Mouse (Mus musculus) embryonic facial prominence, embryonic 12.5 days (tissue): ENCODE measurements around the gene Pla1a. TPM values are rescaled to one million over a fixed set of nuclear protein-coding genes. Genes with fewer than 3 reads are reported as not detected.

Experiments used
- ATAC-seq: fragments of 200-750 bp; cut with Nextera tagmentation; 2 replicates; pipeline ENCODE4 v1.8.0; 2017; ENCODE audit not compliant: insufficient number of reproducible peaks, insufficient read depth, low FRiP score, low TSS enrichment
- H3K27ac ChIP-seq: fragments of 300-500 bp; sonication (generic); 2 replicates; pipeline ENCODE4 v1.5.1; 2016; ENCODE audit warnings: mild to moderate bottlenecking
- H3K27me3 ChIP-seq: fragments of 300-500 bp; sonication (generic); 2 replicates; pipeline ENCODE4 v1.6.1; 2016; ENCODE audit warnings: mild to moderate bottlenecking, moderate library complexity
- H3K36me3 ChIP-seq: fragments of 300-500 bp; sonication (generic); 2 replicates; pipeline ENCODE4 v1.6.1; 2016; ENCODE audit warnings: mild to moderate bottlenecking
- H3K4me1 ChIP-seq: fragments of 300-500 bp; sonication (generic); 2 replicates; pipeline ENCODE4 v1.6.1; 2016
- H3K4me2 ChIP-seq: fragments of 300-500 bp; sonication (generic); replicated peaks from 2 replicates; pipeline ENCODE4 v1.6.1; 2016; ENCODE audit warnings: mild to moderate bottlenecking, moderate library complexity
- H3K4me3 ChIP-seq: fragments of 300-500 bp; sonication (generic); 2 replicates; pipeline ENCODE4 v1.5.1; 2016; ENCODE audit warnings: mild to moderate bottlenecking
- H3K9ac ChIP-seq: fragments of 300-500 bp; sonication (generic); 2 replicates; pipeline ENCODE4 v1.6.1; 2016; ENCODE audit warnings: mild to moderate bottlenecking, moderate library complexity
- H3K9me3 ChIP-seq: fragments of 300-500 bp; sonication (generic); 2 replicates; pipeline ENCODE4 v1.6.1; 2016; ENCODE audit warnings: mild to moderate bottlenecking, moderate library complexity
- WGBS: fragments of 180-500 bp; shearing (Covaris S2); methylation state at CpG from one replicate; pipeline ENCODE4 v1.1.7; 2016; 5-methylcytosine and 5-hydroxymethylcytosine counted together
- polyA plus RNA-seq: library from polyadenylated mRNA; unstranded; fragments of >200 nt; fragmentation: Nextera tagmentation; extraction: Ambion mirVana; gene quantifications from 2 replicates; pipeline ENCODE4 v1.2.1, GENCODE M21; 2016

The Pla1a gene
- polyA plus RNA-seq, 1 experiment from 2014 or later = 0.14 TPM

GRCm38 (mm10) chr16:38445046-38445445 lies 12.1 kb upstream of the Pla1a start:
- WGBS = 87% methylated on average over 1 of the region's 1 CpGs
- Histone ChIP-seq H3K4me3 (no peak overlapping the region), H3K9me3 (no peaks in the 10 kb centered on the region), H3K27me3 (no peaks in the 10 kb centered on the region), H3K4me1 (peaks cover 7% of the 10 kb centered on the region; the same call in 1 of the 2 replicates), H3K4me2 (no peak overlapping the region), H3K9ac (no peak overlapping the region), H3K27ac (no peak overlapping the region), H3K36me3 (peaks cover 56% of the 10 kb centered on the region)
- ATAC-seq = no peak

GRCm38 (mm10) chr16:38443721-38444464 lies 10.9 kb upstream of the Pla1a start:
- Histone ChIP-seq H3K9me3 (no peaks in the 10 kb centered on the region), H3K9ac (no peak overlapping the region), H3K4me1 (peaks cover 4% of the 10 kb centered on the region; the same call in 1 of the 2 replicates), H3K4me2 (no peak overlapping the region), H3K27ac (no peak overlapping the region), H3K36me3 (peaks cover 47% of the 10 kb centered on the region), H3K4me3 (no peak overlapping the region), H3K27me3 (no peaks in the 10 kb centered on the region)
- WGBS = 95% methylated on average over 7 of the region's 7 CpGs
- ATAC-seq = no peak

- Histone ChIP-seq H3K4me3 (no peak overlapping the region), H3K27me3 (no peaks in the 10 kb centered on the region), H3K9ac (no peak overlapping the region), H3K27ac (no peak overlapping the region), H3K9me3 (no peaks in the 10 kb centered on the region), H3K4me1 (no peaks in the 10 kb centered on the region), H3K36me3 (peaks cover 42% of the 10 kb centered on the region), H3K4me2 (no peak overlapping the region)
- WGBS = 87% methylated on average over 8 of the region's 8 CpGs
- no peak for ATAC-seq
Measured at GRCm38 (mm10) chr16:38442216-38442615, 9.3 kb upstream of the Pla1a start.

- no peak overlapping the region for H3K9ac ChIP-seq
- H3K4me3 ChIP-seq = no peak overlapping the region
- H3K36me3 ChIP-seq = peaks cover 36% of the 10 kb centered on the region
- H3K27me3 ChIP-seq = no peaks in the 10 kb centered on the region
- no peak for ATAC-seq
- no peaks in the 10 kb centered on the region for H3K4me1 ChIP-seq
- H3K27ac ChIP-seq = no peak overlapping the region
- H3K4me2 ChIP-seq = no peak overlapping the region
- no peaks in the 10 kb centered on the region for H3K9me3 ChIP-seq
- 87% methylated on average over 5 of the region's 5 CpGs for WGBS
Measured at GRCm38 (mm10) chr16:38441611-38442010, 8.7 kb upstream of the Pla1a start.

- Histone ChIP-seq H3K36me3 (peaks cover 25% of the 10 kb centered on the region), H3K4me1 (no peaks in the 10 kb centered on the region), H3K4me3 (no peak overlapping the region), H3K9me3 (no peaks in the 10 kb centered on the region), H3K4me2 (no peak overlapping the region), H3K9ac (no peak overlapping the region), H3K27me3 (no peaks in the 10 kb centered on the region), H3K27ac (no peak overlapping the region)
- 86% methylated on average over 6 of the region's 6 CpGs for WGBS
- ATAC-seq = no peak
Measured at GRCm38 (mm10) chr16:38440403-38440802, 7.5 kb upstream of the Pla1a start.

- H3K27ac ChIP-seq = no peak overlapping the region
- no peak overlapping the region for H3K4me2 ChIP-seq
- no peak for ATAC-seq
- no peaks in the 10 kb centered on the region for H3K27me3 ChIP-seq
- H3K4me3 ChIP-seq = no peak overlapping the region
- 79% methylated on average over 1 of the region's 1 CpGs for WGBS
- no peak overlapping the region for H3K9ac ChIP-seq
- no peaks in the 10 kb centered on the region for H3K4me1 ChIP-seq
- no peaks in the 10 kb centered on the region for H3K9me3 ChIP-seq
- peaks cover 13% of the 10 kb centered on the region for H3K36me3 ChIP-seq
Measured at GRCm38 (mm10) chr16:38439190-38439589, 6.2 kb upstream of the Pla1a start.

- WGBS = 80% methylated on average over 4 of the region's 4 CpGs
Measured at GRCm38 (mm10) chr16:38434295-38434795, 1.4 kb upstream of the Pla1a start.

GRCm38 (mm10) chr16:38433514-38433913 lies 569 bp upstream of the Pla1a start:
- no peak overlapping the region for H3K4me2 ChIP-seq
- no peaks in the 10 kb centered on the region for H3K9me3 ChIP-seq
- no peaks in the 10 kb centered on the region; the same call in 1 of the 2 replicates for H3K4me1 ChIP-seq
- H3K27me3 ChIP-seq = no peaks in the 10 kb centered on the region
- H3K27ac ChIP-seq = no peak overlapping the region
- ATAC-seq = no peak
- H3K9ac ChIP-seq = no peak overlapping the region
- WGBS = 84% methylated on average over 8 of the region's 8 CpGs
- no peaks in the 10 kb centered on the region for H3K36me3 ChIP-seq
- no peak overlapping the region for H3K4me3 ChIP-seq

More at GRCm38 (mm10) chr16:38434295-38434795, 1.4 kb upstream of the Pla1a start:
- ATAC-seq = no peak
- Histone ChIP-seq H3K4me1 (no peaks in the 10 kb centered on the region; the same call in 1 of the 2 replicates), H3K4me2 (no peak overlapping the region), H3K36me3 (no peaks in the 10 kb centered on the region), H3K9me3 (no peaks in the 10 kb centered on the region), H3K9ac (no peak overlapping the region), H3K27ac (no peak overlapping the region), H3K4me3 (no peak overlapping the region), H3K27me3 (no peaks in the 10 kb centered on the region)

- Histone ChIP-seq H3K27me3 (no peaks in the 10 kb centered on the region), H3K9ac (no peak overlapping the region), H3K36me3 (no peaks in the 10 kb centered on the region), H3K4me3 (no peak overlapping the region), H3K4me2 (no peak overlapping the region), H3K9me3 (no peaks in the 10 kb centered on the region), H3K27ac (no peak overlapping the region), H3K4me1 (no peaks in the 10 kb centered on the region; the same call in 1 of the 2 replicates)
- 61% methylated on average over 13 of the region's 13 CpGs for WGBS
- no peak for ATAC-seq
Measured at GRCm38 (mm10) chr16:38431446-38432185, 1.3 kb downstream of the Pla1a start.

- 86% methylated on average over 1 of the region's 1 CpGs for WGBS
Measured at GRCm38 (mm10) chr16:38425799-38426198, 7.1 kb downstream of the Pla1a start.

GRCm38 (mm10) chr16:38425374-38425773 lies 7.6 kb downstream of the Pla1a start:
- no peaks in the 10 kb centered on the region for H3K9me3 ChIP-seq
- no peak for ATAC-seq
- H3K36me3 ChIP-seq = no peaks in the 10 kb centered on the region
- no peak overlapping the region for H3K4me2 ChIP-seq
- no peak overlapping the region for H3K4me3 ChIP-seq
- 82% methylated on average over 2 of the region's 2 CpGs for WGBS
- no peaks in the 10 kb centered on the region for H3K27me3 ChIP-seq
- no peak overlapping the region for H3K27ac ChIP-seq
- no peaks in the 10 kb centered on the region for H3K4me1 ChIP-seq
- H3K9ac ChIP-seq = no peak overlapping the region

More at GRCm38 (mm10) chr16:38425799-38426198, 7.1 kb downstream of the Pla1a start:
- H3K27ac ChIP-seq = no peak overlapping the region
- H3K9me3 ChIP-seq = no peaks in the 10 kb centered on the region
- no peak overlapping the region for H3K9ac ChIP-seq
- no peaks in the 10 kb centered on the region for H3K27me3 ChIP-seq
- H3K4me3 ChIP-seq = no peak overlapping the region
- H3K36me3 ChIP-seq = no peaks in the 10 kb centered on the region
- no peak for ATAC-seq
- H3K4me1 ChIP-seq = no peaks in the 10 kb centered on the region
- no peak overlapping the region for H3K4me2 ChIP-seq

GRCm38 (mm10) chr16:38414953-38415352 lies 18.0 kb downstream of the Pla1a start:
- no peaks in the 10 kb centered on the region for H3K36me3 ChIP-seq
- no peak overlapping the region for H3K4me2 ChIP-seq
- no peak overlapping the region for H3K4me3 ChIP-seq
- H3K27ac ChIP-seq = no peak overlapping the region
- no peak for ATAC-seq
- WGBS = 76% methylated on average over 7 of the region's 7 CpGs
- H3K9me3 ChIP-seq = no peaks in the 10 kb centered on the region
- no peaks in the 10 kb centered on the region for H3K27me3 ChIP-seq
- H3K4me1 ChIP-seq = no peaks in the 10 kb centered on the region
- H3K9ac ChIP-seq = no peak overlapping the region
